Mouse (Mus musculus) MEL (cell line): ENCODE data around the gene Hoxa9. TPM values are rescaled to one million over a fixed set of nuclear protein-coding genes. Genes with fewer than 3 reads are reported as not detected.

Experiments
- DNase-seq: peaks from one replicate; pipeline ENCODE4 v3.0.0; 2011; ENCODE audit warnings: low read depth, low spot score
- H3K27ac ChIP-seq: 2 replicates; pipeline ENCODE4 v1.5.1; 2012; ENCODE audit warnings: low read depth, mild to moderate bottlenecking, control low read depth, low read length, moderate library complexity; ENCODE audit not compliant: control insufficient read depth
- H3K27me3 ChIP-seq, 2 experiments: fragments of 150-350 bp in 1 of 2; sonication (generic) in 1 of 2; 2 replicates each; pipeline ENCODE4 v1.6.1; 2012; ENCODE audit warnings: low read length in 2 of 2, mild to moderate bottlenecking in 2 of 2, improper control_type of control experiment in 1 of 2, moderate library complexity in 1 of 2; ENCODE audit not compliant: insufficient read depth in 2 of 2, control insufficient read depth in 1 of 2
- H3K36me3 ChIP-seq, 2 experiments: 2 replicates each; pipeline ENCODE4 v1.6.1; 2012 to 2014; ENCODE audit warnings: low read length in 2 of 2, improper control_type of control experiment in 1 of 2, inconsistent platforms in 1 of 2, mild to moderate bottlenecking in 1 of 2; ENCODE audit not compliant: insufficient read depth in 2 of 2, control insufficient read depth in 1 of 2
- H3K4me1 ChIP-seq, 2 experiments: fragments of 150-350 bp in 1 of 2; sonication (generic) in 1 of 2; 2 replicates each; pipeline ENCODE4 v1.6.1; 2012; ENCODE audit warnings: low read length in 2 of 2, improper control_type of control experiment in 1 of 2, mild to moderate bottlenecking in 1 of 2; ENCODE audit not compliant: insufficient read depth in 2 of 2, control insufficient read depth in 1 of 2
- H3K4me3 ChIP-seq, 2 experiments: fragments of 150-350 bp in 1 of 2; sonication (generic) in 1 of 2; 2 replicates each; pipeline ENCODE4 v1.5.1; 2012; ENCODE audit warnings: low read depth in 2 of 2, low read length in 2 of 2, mild to moderate bottlenecking in 2 of 2, moderate library complexity in 2 of 2, control low read depth in 1 of 2, improper control_type of control experiment in 1 of 2; ENCODE audit not compliant: control insufficient read depth in 1 of 2, insufficient read depth in 1 of 2
- H3K79me2 ChIP-seq: 2 replicates; pipeline ENCODE4 v1.6.1; 2012; ENCODE audit warnings: mild to moderate bottlenecking, low read length, moderate library complexity; ENCODE audit not compliant: control insufficient read depth, poor library complexity, insufficient read depth
- H3K9ac ChIP-seq: 2 replicates; pipeline ENCODE4 v1.6.1; 2012; ENCODE audit warnings: low read depth, mild to moderate bottlenecking, control low read depth, low read length, moderate library complexity; ENCODE audit not compliant: control insufficient read depth, poor library complexity, severe bottlenecking
- H3K9me3 ChIP-seq: fragments of 150-350 bp; sonication (generic); replicated peaks from 2 replicates; pipeline ENCODE4 v1.6.1; 2012; ENCODE audit warnings: mild to moderate bottlenecking, low read length, improper control_type of control experiment, moderate library complexity; ENCODE audit not compliant: insufficient read depth
- E2F4 ChIP-seq: IDR thresholded peaks from 2 replicates; pipeline ENCODE4 v1.6.1; 2011; ENCODE audit warnings: low read depth, low read length, improper control_type of control experiment, borderline replicate concordance
- EP300 ChIP-seq, 2 experiments: IDR thresholded peaks; 2 replicates each; pipeline ENCODE4 v1.6.1; 2011; ENCODE audit warnings: improper control_type of control experiment in 2 of 2, low read length in 2 of 2, low read depth in 1 of 2, mild to moderate bottlenecking in 1 of 2
- ETS1 ChIP-seq: IDR thresholded peaks from 2 replicates; pipeline ENCODE4 v1.6.1; 2012; ENCODE audit warnings: low read depth, mild to moderate bottlenecking, inconsistent platforms, low read length, improper control_type of control experiment, moderate library complexity
- GABPA ChIP-seq: IDR thresholded peaks from 2 replicates; pipeline ENCODE4 v1.6.1; 2012; ENCODE audit warnings: low read depth, mild to moderate bottlenecking, inconsistent platforms, low read length, improper control_type of control experiment, moderate library complexity
- GATA1 ChIP-seq: IDR thresholded peaks from 2 replicates; pipeline ENCODE4 v1.6.1; 2011; ENCODE audit warnings: low read depth, low read length, improper control_type of control experiment
- HCFC1 ChIP-seq: IDR thresholded peaks from 2 replicates; pipeline ENCODE4 v1.6.1; 2012; ENCODE audit warnings: low read depth, mild to moderate bottlenecking, inconsistent platforms, low read length, improper control_type of control experiment, moderate library complexity
- KAT2A ChIP-seq: conservative IDR thresholded peaks from 2 replicates; pipeline ENCODE4 v1.6.1; 2012; ENCODE audit warnings: low read depth, low read length, improper control_type of control experiment, inconsistent platforms
- MAX ChIP-seq: IDR thresholded peaks from 2 replicates; pipeline ENCODE4 v1.6.1; 2011; ENCODE audit warnings: low read length, improper control_type of control experiment
- MAZ ChIP-seq: IDR thresholded peaks from 2 replicates; pipeline ENCODE4 v1.6.1; 2012; ENCODE audit warnings: low read depth, mild to moderate bottlenecking, inconsistent platforms, low read length, improper control_type of control experiment
- MXI1 ChIP-seq: IDR thresholded peaks from 2 replicates; pipeline ENCODE4 v1.6.1; 2011; ENCODE audit warnings: mild to moderate bottlenecking, low read depth, low read length, improper control_type of control experiment
- MYB ChIP-seq: IDR thresholded peaks from 2 replicates; pipeline ENCODE4 v1.6.1; 2011; ENCODE audit warnings: mild to moderate bottlenecking, low read depth, low read length, improper control_type of control experiment
- MYC ChIP-seq: IDR thresholded peaks from 2 replicates; pipeline ENCODE4 v1.6.1; 2011; ENCODE audit warnings: low read depth, mild to moderate bottlenecking, low read length, improper control_type of control experiment, moderate library complexity
- POLR2A ChIP-seq, 2 experiments: IDR thresholded peaks; 2 replicates each; pipeline ENCODE4 v1.6.1; 2011 to 2012; ENCODE audit warnings: low read length in 2 of 2, mild to moderate bottlenecking in 2 of 2, control low read depth in 1 of 2, improper control_type of control experiment in 1 of 2, low read depth in 1 of 2, moderate library complexity in 1 of 2; ENCODE audit not compliant: control insufficient read depth in 1 of 2, insufficient read depth in 1 of 2, poor library complexity in 1 of 2
- POLR2AphosphoS5 ChIP-seq: IDR thresholded peaks from 2 replicates; pipeline ENCODE4 v1.6.1; 2012; ENCODE audit warnings: low read depth, borderline replicate concordance, mild to moderate bottlenecking, inconsistent platforms, low read length, moderate library complexity, mixed read lengths
- RAD21 ChIP-seq: IDR thresholded peaks from 2 replicates; pipeline ENCODE4 v1.6.1; 2011; ENCODE audit warnings: mild to moderate bottlenecking, low read depth, low read length, improper control_type of control experiment
- RCOR1 ChIP-seq: IDR thresholded peaks from 2 replicates; pipeline ENCODE4 v1.6.1; 2012; ENCODE audit warnings: low read depth, mild to moderate bottlenecking, inconsistent platforms, low read length, improper control_type of control experiment
- SIN3A ChIP-seq: IDR thresholded peaks from 2 replicates; pipeline ENCODE4 v1.6.1; 2012; ENCODE audit warnings: low read length, improper control_type of control experiment, inconsistent platforms
- SMC3 ChIP-seq: IDR thresholded peaks from 2 replicates; pipeline ENCODE4 v1.6.1; 2011; ENCODE audit warnings: low read depth, low read length, improper control_type of control experiment
- TAL1 ChIP-seq: IDR thresholded peaks from 2 replicates; pipeline ENCODE4 v1.6.1; 2012; ENCODE audit warnings: mild to moderate bottlenecking, inconsistent platforms, low read length, moderate library complexity, mixed read lengths
- TCF12 ChIP-seq: IDR thresholded peaks from 2 replicates; pipeline ENCODE4 v1.6.1; 2014; ENCODE audit warnings: low read depth, mild to moderate bottlenecking, inconsistent platforms, low read length, improper control_type of control experiment, moderate library complexity
- UBTF ChIP-seq: IDR thresholded peaks from 2 replicates; pipeline ENCODE4 v1.6.1; 2012; ENCODE audit warnings: low read depth, mild to moderate bottlenecking, inconsistent platforms, low read length, improper control_type of control experiment, moderate library complexity, borderline replicate concordance; ENCODE audit not compliant: insufficient read depth
- USF1 ChIP-seq: IDR thresholded peaks from 2 replicates; pipeline ENCODE4 v1.6.1; 2014; ENCODE audit warnings: low read depth, mild to moderate bottlenecking, inconsistent platforms, low read length, improper control_type of control experiment, moderate library complexity
- ZMIZ1 ChIP-seq: IDR thresholded peaks from 2 replicates; pipeline ENCODE4 v1.6.1; 2012; ENCODE audit warnings: low read depth, mild to moderate bottlenecking, inconsistent platforms, low read length, improper control_type of control experiment, moderate library complexity
- polyA plus RNA-seq, 2 experiments: library from polyadenylated mRNA; stranded (reverse) in 1 of 2; unstranded in 1 of 2; fragments of >175 nt in 1 of 2; fragments of >200 nt in 1 of 2; gene quantifications; 2 replicates each; pipeline versions ENCODE4 v1.2.1 to v1.2.4; 2012; ENCODE audit warnings: low replicate concordance in 2 of 2, low read depth in 1 of 2; ENCODE audit not compliant: insufficient read length in 2 of 2, insufficient read depth in 1 of 2, missing spikeins in 1 of 2
- total RNA-seq: library from RNA; depleted of rRNA; stranded (reverse); fragments of 300-350 nt; gene quantifications from 2 replicates; pipeline ENCODE4 v1.2.3, GENCODE M21; 2012

The Hoxa9 gene
- total and polyA plus RNA-seq, 3 experiments = not detected

- no peak for TF ChIP-seq TAL1
- TF ChIP-seq MYB = no peak
- no peak for TF ChIP-seq USF1
- TF ChIP-seq SMC3 = no peak
- Histone ChIP-seq H3K4me1 (no peaks in the 10 kb centered on the region), H3K4me3 (no peak overlapping the region), H3K9ac (no peak overlapping the region), H3K36me3 (no peaks in the 10 kb centered on the region), H3K9me3 (no peaks in the 10 kb centered on the region), H3K27me3 (no peaks in the 10 kb centered on the region), H3K27ac (no peak overlapping the region), H3K79me2 (no peaks in the 10 kb centered on the region)
- DNase-seq = no peak
Measured at GRCm38 (mm10) chr6:52251177-52251879, 20.4 kb upstream of the Hoxa9 start.

GRCm38 (mm10) chr6:52249826-52250225 is 18.9 kb upstream of the Hoxa9 start:
- no peaks in the 10 kb centered on the region for H3K9me3 ChIP-seq
- DNase-seq = no peak
- no peaks in the 10 kb centered on the region for H3K27me3 ChIP-seq
- no peaks in the 10 kb centered on the region for H3K36me3 ChIP-seq
- no peak for TF ChIP-seq RCOR1
- TF ChIP-seq GATA1 = no peak
- no peak for TF ChIP-seq MYC
- no peak for TF ChIP-seq TCF12
- no peak for TF ChIP-seq ZMIZ1
- no peak for TF ChIP-seq HCFC1
- H3K4me3 ChIP-seq = no peak overlapping the region
- H3K27ac ChIP-seq = no peak overlapping the region
- no peaks in the 10 kb centered on the region for H3K4me1 ChIP-seq
- no peaks in the 10 kb centered on the region for H3K79me2 ChIP-seq
- no peak overlapping the region for H3K9ac ChIP-seq

DNA sequence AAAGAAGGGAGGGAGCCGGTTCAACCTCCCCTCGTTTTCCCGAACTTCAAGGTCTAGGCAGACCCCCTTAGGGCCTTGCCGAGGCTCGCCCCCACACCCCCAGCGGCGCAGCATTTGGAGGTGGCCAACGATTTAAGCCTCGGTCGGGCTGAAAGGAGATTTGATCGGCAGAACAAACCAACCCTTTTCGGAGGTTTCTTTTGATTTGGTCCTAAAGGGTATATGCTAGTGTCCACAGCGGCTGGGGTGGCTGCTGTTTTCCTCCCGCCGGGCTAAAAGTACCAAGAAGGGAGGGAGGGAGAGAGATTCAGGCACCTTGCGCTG is 18.5 kb upstream of the Hoxa9 start:
- H3K4me1 ChIP-seq = no peaks in the 10 kb centered on the region
- TF ChIP-seq RCOR1 (no peak), MAZ (no peak), RAD21 (no peak), KAT2A (no peak), ZMIZ1 (no peak), GATA1 (no peak), MAX (no peak), EP300 (IDR thresholded peaks at IDR 0.05; ENCODE audit: low read depth in 1 of 2, low read length in 2 of 2) (no peak), HCFC1 (no peak), POLR2A (IDR thresholded peaks at IDR 0.05; ENCODE audit: control insufficient read depth in 1 of 2, insufficient read depth in 1 of 2, low read depth in 1 of 2, low read length in 2 of 2, poor library complexity in 1 of 2) (no peak), MYB (no peak), ETS1 (no peak), SMC3 (no peak), POLR2AphosphoS5 (no peak), E2F4 (no peak), UBTF (no peak), MXI1 (no peak), GABPA (no peak), SIN3A (no peak)
- no peak overlapping the region for H3K9ac ChIP-seq
- no peak overlapping the region for H3K27ac ChIP-seq
- H3K4me3 ChIP-seq = no peak overlapping the region
- H3K36me3 ChIP-seq = no peaks in the 10 kb centered on the region
- H3K9me3 ChIP-seq = no peaks in the 10 kb centered on the region
- DNase-seq = no peak
- no peaks in the 10 kb centered on the region for H3K79me2 ChIP-seq
- no peaks in the 10 kb centered on the region for H3K27me3 ChIP-seq
